Mouse (Mus musculus): ENCODE measurements around the gene Slc38a9.

GRCm38 (mm10) chr13:112645529-112646186, 14.9 kb upstream of the Slc38a9 start:
- TF ChIP-seq CTCF (IDR thresholded peaks at IDR 0.05; ENCODE audit: borderline replicate concordance, control insufficient read depth, extremely low read depth, insufficient read depth, low read length, poor library complexity) = no peak
- no peak for TF ChIP-seq POLR2A (IDR thresholded peaks at IDR 0.05; ENCODE audit: control insufficient read depth, extremely low read depth, insufficient read depth, low read length, poor library complexity)
